24 mouse cellular contexts compared by ENCODE assay signal in the genomic region with DNA sequence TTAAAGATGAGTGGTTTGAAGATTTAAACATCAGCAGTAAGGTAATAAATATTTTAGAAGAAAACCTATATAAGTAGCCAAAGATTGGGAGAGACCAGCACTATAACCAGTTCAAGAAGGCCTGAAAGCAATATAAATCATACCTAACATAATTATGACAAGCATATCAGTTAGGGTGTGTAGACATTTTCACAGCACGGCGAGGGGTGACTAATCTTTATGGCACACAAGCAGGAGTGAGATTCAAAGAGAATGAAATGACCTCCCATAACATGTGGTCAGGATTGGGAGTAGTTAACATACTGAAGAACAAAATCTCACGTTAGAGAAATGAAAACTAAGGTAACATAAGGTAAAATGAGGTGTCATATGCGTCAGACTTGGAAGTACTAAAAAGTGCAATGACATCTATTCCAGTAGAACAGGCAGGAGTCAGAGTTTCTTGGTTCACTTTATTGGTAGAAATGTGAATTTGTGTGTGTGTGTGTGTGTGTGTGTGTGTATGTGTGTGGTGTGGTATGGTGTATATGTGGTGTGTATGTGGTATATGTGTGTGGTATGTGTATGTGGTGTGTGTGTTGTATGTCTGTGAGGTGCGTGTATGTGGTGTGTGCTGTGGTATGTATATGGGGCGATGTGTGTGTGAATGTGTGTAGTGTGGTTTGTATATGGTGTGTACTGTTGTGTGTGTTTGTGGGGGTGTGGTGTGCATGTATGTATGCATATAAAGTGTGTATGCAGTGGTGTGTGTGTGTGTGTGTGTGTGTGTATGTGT.
"Had no signal": no experiment of that assay in that cellular context is flagged by ENCODE, and none has a peak within 500 bp of the region (broad histone marks: within the 10 kb centered on the region; RNA-seq: fewer than 3 reads in every experiment).

No protein-coding gene starts in this region.

- H3K9me3 ChIP-seq: heart, embryonic 13.5 days; heart, embryonic 15.5 days; hindbrain, embryonic 13.5 days; hindbrain, embryonic 15.5 days; limb, embryonic 12.5 days; liver, embryonic 13.5 days; liver, embryonic 15.5 days had no signal

- H3K27ac ChIP-seq: heart, adult 2 months; heart, embryonic 13.5 days; heart, embryonic 15.5 days; hindbrain, embryonic 13.5 days; hindbrain, embryonic 15.5 days; hindbrain, postnatal 0 days; kidney, postnatal 0 days; layer of hippocampus, adult 2 months; left cerebral cortex, adult 2 months; limb, embryonic 12.5 days; liver, embryonic 13.5 days; liver, embryonic 15.5 days had no signal

- H3K4me3 ChIP-seq: heart, adult 2 months; heart, embryonic 13.5 days; heart, embryonic 15.5 days; hindbrain, embryonic 13.5 days; hindbrain, embryonic 15.5 days; layer of hippocampus, adult 2 months; left cerebral cortex, adult 2 months; limb, embryonic 12.5 days; liver, embryonic 13.5 days; liver, embryonic 15.5 days had no signal

- H3K9ac ChIP-seq: heart, embryonic 13.5 days; heart, embryonic 15.5 days; hindbrain, embryonic 13.5 days; hindbrain, embryonic 15.5 days; limb, embryonic 12.5 days; liver, embryonic 13.5 days; liver, embryonic 15.5 days had no signal

- H3K27me3 ChIP-seq: heart, embryonic 13.5 days; heart, embryonic 15.5 days; hindbrain, embryonic 13.5 days; hindbrain, embryonic 15.5 days; limb, embryonic 12.5 days; liver, embryonic 13.5 days; liver, embryonic 15.5 days had no signal

- H3K4me2 ChIP-seq: heart, embryonic 11.5 days; heart, embryonic 13.5 days; heart, embryonic 15.5 days; hindbrain, embryonic 13.5 days; hindbrain, embryonic 15.5 days; limb, embryonic 12.5 days; liver, embryonic 11.5 days; liver, embryonic 13.5 days; liver, embryonic 15.5 days had no signal

- DNase-seq: gastrocnemius, postnatal 14 days; gastrocnemius, postnatal 36 days; heart, adult 11 months; heart, adult 2 months; heart, postnatal 14 days; heart, postnatal 36 days; kidney, adult 11 months; kidney, adult 8-10 months; kidney, postnatal 14 days; kidney, postnatal 36 days; liver; liver, embryonic 13.5 days had no signal

- H3K4me1 ChIP-seq: heart, embryonic 13.5 days; heart, embryonic 15.5 days; hindbrain, embryonic 13.5 days; hindbrain, embryonic 15.5 days; liver, embryonic 13.5 days; liver, embryonic 15.5 days had no signal

- ATAC-seq: hindbrain, postnatal 0 days had no signal

- H3K36me3 ChIP-seq: heart, embryonic 13.5 days; heart, embryonic 15.5 days; hindbrain, embryonic 13.5 days; hindbrain, embryonic 15.5 days; limb, embryonic 12.5 days; liver, embryonic 13.5 days; liver, embryonic 15.5 days had no signal
